Mouse (Mus musculus): ENCODE data around the gene Arid3c.
A peak's percentile ranks its signal among the peaks of the same experiment; 100 is the strongest.
"Not testable (repeated sequence)": the region's sequence is repeated elsewhere in the genome, so short reads cannot be mapped to it uniquely, and the experiment has no call there.

Gene Arid3c

GRCm38 (mm10) chr4:41704651-41705050, 26.3 kb downstream of the Arid3c start:
- DNase-seq: no peak

DNA sequence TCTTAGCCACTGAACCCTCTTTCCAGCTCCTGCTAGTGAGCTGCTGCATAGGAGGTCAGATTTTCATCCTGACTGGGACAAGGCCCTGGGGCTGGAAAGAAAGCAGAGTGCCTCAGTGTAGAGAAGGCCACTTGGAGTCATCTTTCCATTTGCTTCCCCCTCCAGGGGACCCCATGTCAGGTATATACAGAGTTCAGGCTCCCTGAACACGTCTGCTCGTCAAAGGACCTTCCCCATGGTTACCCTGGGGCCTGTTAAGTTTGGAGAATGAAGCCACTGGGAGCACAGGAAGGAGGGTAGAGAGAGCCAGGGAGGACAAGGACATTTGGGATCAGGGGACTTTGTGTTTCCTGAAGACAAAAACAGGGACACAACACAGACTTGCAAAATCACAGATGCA, 28.7 kb downstream of the Arid3c start:
- not testable (repeated sequence) for DNase-seq

DNA sequence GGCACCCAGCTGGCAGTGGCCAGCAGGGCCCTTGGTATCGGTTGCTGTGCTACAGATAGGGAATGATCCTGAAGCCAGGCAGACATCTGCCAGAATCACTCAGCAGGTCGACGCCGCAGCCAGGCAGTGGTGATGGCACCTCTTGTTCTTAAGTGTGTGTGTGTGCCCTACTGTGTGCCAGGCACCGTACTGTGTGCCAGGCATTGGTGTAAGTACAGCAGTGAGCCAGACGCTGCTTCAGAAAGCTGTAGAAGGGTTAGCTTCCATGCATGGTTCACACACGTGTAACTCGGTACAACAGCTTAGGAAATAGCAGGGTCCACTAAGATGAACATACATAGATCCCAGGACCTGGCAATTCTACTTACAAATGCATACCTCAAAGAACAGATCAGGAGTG, 30.7 kb downstream of the Arid3c start:
- not testable (repeated sequence) for DNase-seq

- DNase-seq: not testable (repeated sequence)
Observed at GRCm38 (mm10) chr4:41699783-41700182, 31.2 kb downstream of the Arid3c start, which contains the start of gene Il11ra1. Gene Il11ra1, plus strand, starts transcription at chr4:41699989.

- peak; percentile 70 to 75 for DNase-seq
Observed at GRCm38 (mm10) chr4:41698421-41699016, 32.4 kb downstream of the Arid3c start.

- peak; percentile 94 to 95 for DNase-seq
Observed at GRCm38 (mm10) chr4:41696930-41697841, 33.8 kb downstream of the Arid3c start, which contains the start of gene Cntfr. Gene Cntfr, minus strand, starts transcription at chr4:41697089.

GRCm38 (mm10) chr4:41696452-41696851, 34.5 kb downstream of the Arid3c start:
- not testable (repeated sequence) for DNase-seq

DNA sequence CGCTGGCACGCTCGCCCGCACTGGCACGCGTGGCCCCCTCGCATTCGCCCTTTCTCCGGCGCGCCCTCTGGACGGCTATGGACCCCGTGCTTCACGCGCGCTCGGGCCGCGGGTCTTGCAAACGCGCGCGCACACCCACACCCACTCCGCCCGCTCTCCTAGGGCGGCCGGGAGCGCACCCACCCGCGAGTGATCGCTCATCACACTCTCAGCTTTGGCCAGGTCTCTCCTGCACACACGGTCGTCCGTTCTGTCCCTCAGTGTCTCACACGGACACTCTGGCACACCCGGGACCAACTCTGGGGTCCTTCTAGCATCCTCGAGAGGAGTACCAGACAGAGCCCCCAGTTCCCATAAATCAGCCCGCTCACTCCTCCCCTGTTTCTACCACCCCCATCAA, 35.1 kb downstream of the Arid3c start:
- DNase-seq: not testable (repeated sequence)

DNA sequence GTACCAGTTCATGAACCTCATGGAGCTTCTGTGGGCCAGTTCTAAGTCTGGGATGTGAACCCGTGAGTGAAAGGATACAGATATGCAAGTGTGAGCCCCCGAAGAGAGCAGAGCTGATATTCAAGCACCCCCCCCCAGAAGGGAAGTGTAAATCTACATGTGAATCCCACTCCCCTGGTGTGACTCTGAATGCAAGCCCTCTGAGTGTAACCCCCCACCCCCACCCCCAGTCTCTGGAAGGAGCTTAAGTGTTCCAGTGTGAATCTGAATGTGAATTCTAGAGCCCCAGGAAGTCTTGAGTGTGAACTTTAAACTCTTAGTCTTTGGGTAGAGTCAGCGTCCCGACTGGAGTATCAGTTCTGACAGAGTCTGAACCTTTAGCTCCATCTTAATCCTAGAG, 37.4 kb downstream of the Arid3c start:
- DNase-seq: not testable (repeated sequence)

- not testable (repeated sequence) for DNase-seq
Observed at GRCm38 (mm10) chr4:41690014-41690413, 40.9 kb downstream of the Arid3c start.

- peak in 1 of 2 experiments; percentile 56 for DNase-seq
Observed at GRCm38 (mm10) chr4:41688562-41688961, 42.4 kb downstream of the Arid3c start.

DNA sequence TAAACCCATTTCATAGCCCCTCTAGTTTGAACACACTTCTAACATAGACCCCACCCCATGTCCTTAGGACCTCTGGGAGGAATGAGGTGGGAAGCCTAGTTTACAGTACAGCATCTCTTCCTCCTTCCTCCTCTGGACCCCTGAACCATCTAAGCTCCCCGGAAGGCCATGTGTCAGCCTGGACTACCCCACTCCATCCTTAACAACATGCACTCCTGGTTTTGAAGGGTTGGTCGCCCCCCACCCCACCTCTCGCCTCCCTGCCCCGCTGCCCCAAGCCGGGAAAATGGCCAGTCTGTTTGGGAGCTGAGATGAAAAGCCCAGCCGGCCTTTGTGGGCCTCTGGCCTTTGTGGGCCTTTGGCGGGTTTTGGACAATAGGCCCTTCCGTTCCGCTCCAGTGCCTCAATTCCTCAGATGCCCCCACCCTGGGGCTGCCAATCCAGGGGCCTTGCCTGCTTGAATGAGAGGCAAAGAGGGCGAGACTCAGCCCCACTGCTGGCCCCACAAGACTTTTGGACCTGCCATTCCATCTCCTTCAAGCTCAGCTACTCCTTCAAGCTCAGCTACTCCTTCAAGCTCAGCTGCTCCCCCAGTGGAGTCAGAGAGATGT, 45.0 kb downstream of the Arid3c start:
- DNase-seq: not testable (repeated sequence)

GRCm38 (mm10) chr4:41684931-41685453, 46.0 kb downstream of the Arid3c start:
- not testable (repeated sequence) for DNase-seq

- DNase-seq: not testable (repeated sequence)
Observed at GRCm38 (mm10) chr4:41684131-41684930, 46.6 kb downstream of the Arid3c start.

- not testable (repeated sequence) for DNase-seq
Observed at GRCm38 (mm10) chr4:41683303-41683702, 47.6 kb downstream of the Arid3c start.

GRCm38 (mm10) chr4:41682789-41683188, 48.2 kb downstream of the Arid3c start:
- DNase-seq: no peak

DNA sequence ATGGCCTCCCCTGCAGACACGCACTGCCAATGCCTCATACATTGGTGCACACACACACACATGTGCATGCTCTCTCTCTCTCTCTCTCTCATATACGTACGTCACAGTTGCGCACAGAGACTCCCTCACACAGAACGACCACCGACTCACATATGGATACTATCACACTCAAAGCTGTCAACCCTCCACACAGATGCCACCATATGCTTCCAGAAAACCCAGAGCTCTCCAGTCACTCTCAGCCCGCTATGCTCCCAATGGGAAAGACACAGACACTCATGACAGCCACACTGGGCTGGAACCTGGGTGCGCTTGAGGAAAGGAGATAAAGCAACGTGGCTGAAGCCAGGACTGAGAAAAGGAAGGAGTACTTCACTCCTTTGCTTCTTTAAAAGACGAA, 49.0 kb downstream of the Arid3c start:
- no peak for DNase-seq

DNA sequence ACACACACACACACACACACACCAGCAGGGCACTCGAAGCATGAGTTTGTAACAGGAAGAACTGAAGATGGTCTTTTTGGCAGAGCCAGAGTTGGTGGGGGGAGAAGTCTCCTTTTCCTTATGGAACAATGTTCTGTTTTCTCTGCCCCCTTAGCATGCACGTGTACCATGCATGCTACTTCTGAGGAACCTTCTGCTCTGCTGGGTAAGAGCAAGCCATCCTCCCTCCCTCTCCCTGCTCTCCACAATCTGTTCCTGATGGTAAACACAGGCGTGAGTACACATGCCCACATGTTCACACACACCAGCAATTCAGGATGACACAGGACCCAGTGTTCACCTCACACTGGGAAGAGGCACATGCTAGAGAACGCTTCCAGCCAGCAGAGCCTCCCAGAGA, 49.8 kb downstream of the Arid3c start:
- DNase-seq: no peak

GRCm38 (mm10) chr4:41679291-41679690, 51.7 kb downstream of the Arid3c start:
- no peak for DNase-seq

GRCm38 (mm10) chr4:41678863-41679262, 52.1 kb downstream of the Arid3c start:
- no peak for DNase-seq

- DNase-seq: peak; percentile 83 to 87
Observed at GRCm38 (mm10) chr4:41677006-41677629, 53.8 kb downstream of the Arid3c start.

Data from cerebellum, postnatal 14 days (tissue).